Mouse (Mus musculus): ENCODE data around the gene Vmn1r88. TPM values are rescaled to one million over a fixed set of nuclear protein-coding genes. Genes with fewer than 3 reads are reported as not detected.
"Not testable (repeated sequence)": the region's sequence is repeated elsewhere in the genome, so short reads cannot be mapped to it uniquely, and the experiment has no call there.

The Vmn1r88 gene
- 0.64 and 0.78 TPM in 2 replicates for polyA plus RNA-seq (2011; ENCODE audit: insufficient read depth, insufficient read length, low read depth, missing spikeins)

- H3K9ac ChIP-seq (ENCODE audit: low read depth, poor library complexity, severe bottlenecking): no peak within 1 kb of the TSS
- no peak within 1 kb of the TSS for H3K4me3 ChIP-seq (ENCODE audit: low read depth, low read length)
- no peak within 1 kb of the TSS for H3K27ac ChIP-seq (ENCODE audit: insufficient read depth, low read length)
- no peaks in the 10 kb centered on the region for H3K4me1 ChIP-seq (ENCODE audit: control insufficient read depth, insufficient read depth, low read length)
- H3K27me3 ChIP-seq (ENCODE audit: control insufficient read depth, insufficient read depth, low read length, poor library complexity, severe bottlenecking): no peaks in the 10 kb centered on the region
- H3K9me3 ChIP-seq (replicated peaks; ENCODE audit: control insufficient read depth, insufficient read depth, low read length, poor library complexity, severe bottlenecking): no peaks in the 10 kb centered on the region; the same call in 1 of the 2 replicates
- TF ChIP-seq CTCF (IDR thresholded peaks at IDR 0.05; ENCODE audit: low read depth, low read length): no peak
- no peak for TF ChIP-seq EP300 (IDR thresholded peaks at IDR 0.05; ENCODE audit: insufficient read depth, low read depth, low read length)
- no peak for TF ChIP-seq POLR2A (IDR thresholded peaks at IDR 0.05; ENCODE audit: insufficient read depth, low read length)
- no peaks in the 10 kb centered on the region for H3K36me3 ChIP-seq (ENCODE audit: control insufficient read depth, insufficient read depth, low read length, poor library complexity, severe bottlenecking)
Observed at GRCm38 (mm10) chr7:13159268-13159667, at the start of gene Vmn1r88. Gene Vmn1r88, plus strand, starts transcription at chr7:13159568.

- TF ChIP-seq EP300 (IDR thresholded peaks at IDR 0.05; ENCODE audit: insufficient read depth, low read depth, low read length) (no peak), CTCF (IDR thresholded peaks at IDR 0.05; ENCODE audit: low read depth, low read length) (no peak), POLR2A (IDR thresholded peaks at IDR 0.05; ENCODE audit: insufficient read depth, low read length) (no peak)
- Histone ChIP-seq H3K4me1 (ENCODE audit: control insufficient read depth, insufficient read depth, low read length) (no peaks in the 10 kb centered on the region), H3K27ac (ENCODE audit: insufficient read depth, low read length) (no peak within 1 kb of the TSS), H3K36me3 (ENCODE audit: control insufficient read depth, insufficient read depth, low read length, poor library complexity, severe bottlenecking) (no peaks in the 10 kb centered on the region), H3K9ac (ENCODE audit: low read depth, poor library complexity, severe bottlenecking) (no peak within 1 kb of the TSS), H3K4me3 (ENCODE audit: low read depth, low read length) (no peak within 1 kb of the TSS), H3K9me3 (replicated peaks; ENCODE audit: control insufficient read depth, insufficient read depth, low read length, poor library complexity, severe bottlenecking) (no peaks in the 10 kb centered on the region), H3K27me3 (ENCODE audit: control insufficient read depth, insufficient read depth, low read length, poor library complexity, severe bottlenecking) (no peaks in the 10 kb centered on the region; the same call in 1 of the 2 replicates)
Observed at GRCm38 (mm10) chr7:13119817-13120216, 39.6 kb upstream of the Vmn1r88 start, which contains the start of gene Vmn1r86. Gene Vmn1r86, minus strand, starts transcription at chr7:13119917.

DNA sequence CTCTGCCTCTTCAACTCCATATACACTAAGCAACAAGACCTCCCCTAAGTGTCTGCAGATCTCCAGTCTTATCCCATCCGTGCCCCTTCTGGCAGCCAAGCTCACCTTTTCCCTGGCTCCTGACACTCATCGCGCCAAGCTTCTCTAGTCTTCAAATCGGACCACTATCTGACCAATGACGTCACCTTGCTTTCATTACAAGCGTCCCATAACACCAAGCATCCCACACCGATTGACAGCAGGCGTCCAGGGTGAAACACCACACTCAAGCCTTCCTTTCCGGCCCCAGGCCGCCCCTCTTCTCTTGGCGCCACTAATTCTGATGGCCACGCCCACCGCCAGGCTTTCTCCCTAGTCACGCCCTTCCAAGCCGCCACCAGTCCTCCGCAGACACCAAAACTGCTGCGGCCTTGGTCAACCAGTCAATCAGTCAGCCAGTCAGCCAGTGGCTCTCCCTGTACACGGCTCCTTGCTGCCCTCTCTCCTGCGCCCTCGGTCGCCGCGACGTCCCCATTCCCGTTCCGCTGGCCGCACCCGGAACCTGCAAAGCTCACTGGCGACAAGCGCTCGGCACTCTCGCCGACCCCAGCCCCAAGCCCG lies 35.7 kb upstream of the Vmn1r88 start:
- H3K9ac ChIP-seq (ENCODE audit: low read depth, poor library complexity, severe bottlenecking); H3K9me3 ChIP-seq (replicated peaks; ENCODE audit: control insufficient read depth, insufficient read depth, low read length, poor library complexity, severe bottlenecking); H3K36me3 ChIP-seq (ENCODE audit: control insufficient read depth, insufficient read depth, low read length, poor library complexity, severe bottlenecking); H3K27ac ChIP-seq (ENCODE audit: insufficient read depth, low read length); H3K27me3 ChIP-seq (ENCODE audit: control insufficient read depth, insufficient read depth, low read length, poor library complexity, severe bottlenecking); H3K4me1 ChIP-seq (ENCODE audit: control insufficient read depth, insufficient read depth, low read length): not testable (repeated sequence)
- H3K4me3 ChIP-seq (ENCODE audit: low read depth, low read length): peak overlapping the region; percentile 52

- Histone ChIP-seq H3K4me1 (ENCODE audit: control insufficient read depth, insufficient read depth, low read length) (no peaks in the 10 kb centered on the region), H3K9me3 (replicated peaks; ENCODE audit: control insufficient read depth, insufficient read depth, low read length, poor library complexity, severe bottlenecking) (no peaks in the 10 kb centered on the region), H3K36me3 (ENCODE audit: control insufficient read depth, insufficient read depth, low read length, poor library complexity, severe bottlenecking) (no peaks in the 10 kb centered on the region), H3K9ac (ENCODE audit: low read depth, poor library complexity, severe bottlenecking) (no peak overlapping the region), H3K27me3 (ENCODE audit: control insufficient read depth, insufficient read depth, low read length, poor library complexity, severe bottlenecking) (no peaks in the 10 kb centered on the region), H3K4me3 (ENCODE audit: low read depth, low read length) (no peak overlapping the region), H3K27ac (ENCODE audit: insufficient read depth, low read length) (no peak overlapping the region)
- TF ChIP-seq CTCF (IDR thresholded peaks at IDR 0.05; ENCODE audit: low read depth, low read length) (no peak), POLR2A (IDR thresholded peaks at IDR 0.05; ENCODE audit: insufficient read depth, low read length) (no peak), EP300 (IDR thresholded peaks at IDR 0.05; ENCODE audit: insufficient read depth, low read depth, low read length) (no peak)
Observed at GRCm38 (mm10) chr7:13131856-13132255, 27.5 kb upstream of the Vmn1r88 start.

DNA sequence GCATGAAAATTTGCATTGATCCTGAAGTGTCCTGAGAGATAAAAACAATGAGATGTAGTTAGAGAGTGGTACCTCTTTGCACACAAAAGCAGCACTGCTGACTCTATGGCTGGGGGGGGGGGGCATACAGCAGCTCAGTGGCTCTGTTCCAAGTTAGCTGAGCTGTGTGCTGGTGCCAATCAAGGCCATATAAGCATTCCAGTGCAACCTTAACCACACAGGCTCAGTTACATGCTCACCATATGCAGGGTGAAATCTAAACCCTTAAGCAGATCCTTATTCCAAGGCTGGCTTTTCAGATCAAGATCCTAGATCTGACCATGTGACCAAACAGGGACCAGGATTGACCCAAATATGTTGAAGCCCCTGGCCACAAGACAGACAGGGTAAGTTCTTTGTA lies 22.0 kb upstream of the Vmn1r88 start:
- no peak for TF ChIP-seq CTCF (IDR thresholded peaks at IDR 0.05; ENCODE audit: low read depth, low read length)
- no peak for TF ChIP-seq POLR2A (IDR thresholded peaks at IDR 0.05; ENCODE audit: insufficient read depth, low read length)
- TF ChIP-seq EP300 (IDR thresholded peaks at IDR 0.05; ENCODE audit: insufficient read depth, low read depth, low read length): no peak
- Histone ChIP-seq H3K9me3 (replicated peaks; ENCODE audit: control insufficient read depth, insufficient read depth, low read length, poor library complexity, severe bottlenecking) (no peaks in the 10 kb centered on the region), H3K27me3 (ENCODE audit: control insufficient read depth, insufficient read depth, low read length, poor library complexity, severe bottlenecking) (no peaks in the 10 kb centered on the region), H3K36me3 (ENCODE audit: control insufficient read depth, insufficient read depth, low read length, poor library complexity, severe bottlenecking) (no peaks in the 10 kb centered on the region), H3K27ac (ENCODE audit: insufficient read depth, low read length) (no peak overlapping the region), H3K4me1 (ENCODE audit: control insufficient read depth, insufficient read depth, low read length) (no peaks in the 10 kb centered on the region), H3K9ac (ENCODE audit: low read depth, poor library complexity, severe bottlenecking) (no peak overlapping the region), H3K4me3 (ENCODE audit: low read depth, low read length) (no peak overlapping the region)

DNA sequence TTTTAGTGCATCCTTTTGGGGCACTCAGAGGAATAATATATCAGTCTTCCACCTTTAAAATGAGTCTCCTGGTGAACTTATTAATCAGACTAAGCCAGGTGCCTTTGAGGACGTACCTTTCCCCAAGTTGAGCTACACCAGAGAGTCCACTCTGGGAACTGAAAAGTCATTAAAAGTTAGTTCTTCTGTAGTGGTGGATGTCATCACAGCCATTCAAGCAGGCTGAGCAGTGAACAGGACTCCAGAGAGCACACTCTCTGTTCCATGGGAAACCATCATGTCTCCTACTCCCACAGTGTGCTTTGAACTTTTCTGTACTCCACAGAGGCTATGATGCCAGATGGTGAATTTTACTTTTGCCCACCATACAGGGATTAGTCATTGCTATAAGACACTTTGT lies 19.3 kb upstream of the Vmn1r88 start, which contains the start of gene Vmn1r87:
TSS of gene Vmn1r87 (minus strand) at position 101 of the 400 bp plus-strand sequence.
- Histone ChIP-seq H3K9me3 (replicated peaks; ENCODE audit: control insufficient read depth, insufficient read depth, low read length, poor library complexity, severe bottlenecking) (no peaks in the 10 kb centered on the region), H3K9ac (ENCODE audit: low read depth, poor library complexity, severe bottlenecking) (no peak within 1 kb of the TSS), H3K4me1 (ENCODE audit: control insufficient read depth, insufficient read depth, low read length) (no peaks in the 10 kb centered on the region), H3K27ac (ENCODE audit: insufficient read depth, low read length) (no peak within 1 kb of the TSS), H3K4me3 (ENCODE audit: low read depth, low read length) (no peak within 1 kb of the TSS), H3K27me3 (ENCODE audit: control insufficient read depth, insufficient read depth, low read length, poor library complexity, severe bottlenecking) (no peaks in the 10 kb centered on the region), H3K36me3 (ENCODE audit: control insufficient read depth, insufficient read depth, low read length, poor library complexity, severe bottlenecking) (no peaks in the 10 kb centered on the region)
- TF ChIP-seq CTCF (IDR thresholded peaks at IDR 0.05; ENCODE audit: low read depth, low read length) (no peak), POLR2A (IDR thresholded peaks at IDR 0.05; ENCODE audit: insufficient read depth, low read length) (no peak)

Data from ES-Bruce4 (cell line).